In the genomic region with DNA sequence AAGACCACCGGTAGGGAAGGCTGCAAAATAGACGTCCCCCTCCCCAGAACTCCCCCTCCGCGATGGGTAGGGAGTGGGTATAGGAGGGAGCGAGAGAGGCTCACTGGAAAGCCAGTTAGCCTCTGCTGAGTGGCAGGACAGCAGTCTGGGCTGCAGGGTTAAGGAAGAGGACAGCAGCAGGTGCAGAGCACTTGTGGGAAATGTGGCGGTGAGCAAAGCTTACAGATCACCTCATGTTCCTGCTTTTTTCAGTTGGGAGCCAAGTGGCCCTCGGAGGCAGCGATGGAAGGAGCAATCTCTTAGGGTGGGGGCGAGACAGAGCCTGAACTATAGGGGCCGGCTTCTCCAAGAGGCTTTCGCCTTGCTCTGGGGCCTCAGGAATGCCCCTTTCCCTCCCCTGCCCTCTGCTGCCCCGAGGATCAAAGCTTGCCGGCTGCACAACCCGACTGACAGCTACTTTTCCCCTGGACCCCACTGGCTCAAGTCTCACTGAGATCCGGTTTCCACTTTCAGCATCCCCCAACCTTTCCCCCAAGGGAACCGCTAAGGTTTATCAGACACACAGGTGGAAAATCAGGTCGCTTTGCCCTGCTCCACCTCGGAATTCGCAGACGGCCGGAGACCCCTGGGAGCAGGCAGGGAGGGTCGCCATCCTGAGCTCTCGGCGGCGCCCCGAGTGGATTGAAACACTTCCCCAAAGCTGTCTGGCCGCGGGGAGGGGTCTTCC, we compare ENCODE assay signal across 9 mouse cellular contexts. TPM values are rescaled to one million over a fixed set of nuclear protein-coding genes. Genes with fewer than 3 reads are reported as not detected.
DNase-seq lines count a peak whose midpoint lies in the region; ATAC-seq and TF ChIP-seq lines count a peak whose summit lies in the region.
"Had no signal": no experiment of that assay in that cellular context is flagged by ENCODE, and none has a peak within 500 bp of the region (broad histone marks: within the 10 kb centered on the region; RNA-seq: fewer than 3 reads in every experiment).

No protein-coding gene starts in this region.

- H3K9ac ChIP-seq in heart, embryonic 13.5 days = peak overlapping the region; percentile 86
- peak overlapping the region; percentile 69 for H3K9ac ChIP-seq in limb, embryonic 12.5 days (replicated peaks)
- H3K9ac ChIP-seq in stomach, embryonic 15.5 days = peak overlapping the region; percentile 61; the same call in 1 of the 2 replicates

- peaks cover 41% of the 10 kb centered on the region for H3K27me3 ChIP-seq in heart, embryonic 13.5 days (replicated peaks)
- H3K27me3 ChIP-seq in E14TG2a.4 (ENCODE audit: insufficient read depth, low read length) = peaks cover 73% of the 10 kb centered on the region
- peaks cover 64% of the 10 kb centered on the region for H3K27me3 ChIP-seq in forebrain, embryonic 10.5 days (ENCODE audit: poor library complexity, severe bottlenecking)
- H3K27me3 ChIP-seq in limb, embryonic 12.5 days = peaks cover 56% of the 10 kb centered on the region
- peaks cover 17% of the 10 kb centered on the region; the same call in 1 of the 2 replicates for H3K27me3 ChIP-seq in stomach, embryonic 15.5 days (replicated peaks)

- H3K9me3 ChIP-seq in heart, embryonic 13.5 days = no peaks in the 10 kb centered on the region
- no peaks in the 10 kb centered on the region for H3K9me3 ChIP-seq in E14TG2a.4 (ENCODE audit: low read length)
- H3K9me3 ChIP-seq in forebrain, embryonic 10.5 days = no peaks in the 10 kb centered on the region
- H3K9me3 ChIP-seq in limb, embryonic 12.5 days = no peaks in the 10 kb centered on the region
- H3K9me3 ChIP-seq in stomach, embryonic 15.5 days = no peaks in the 10 kb centered on the region

- H3K4me2 ChIP-seq in heart, embryonic 13.5 days = peak overlapping the region; percentile 96
- peak overlapping the region; percentile 93 for H3K4me2 ChIP-seq in limb, embryonic 12.5 days
- peak overlapping the region; percentile 95 for H3K4me2 ChIP-seq in stomach, embryonic 15.5 days

- no peak for TF ChIP-seq CTCF in E14TG2a.4 (conservative IDR thresholded peaks at IDR 0.05; ENCODE audit: low read length)

- H3K4me3 ChIP-seq in heart, embryonic 13.5 days = peak overlapping the region; percentile 78
- peak overlapping the region; percentile 87 for H3K4me3 ChIP-seq in E14TG2a.4 (replicated peaks; ENCODE audit: low read length)
- peak overlapping the region; percentile 77 for H3K4me3 ChIP-seq in forebrain, embryonic 10.5 days
- H3K4me3 ChIP-seq in limb, embryonic 12.5 days (replicated peaks) = peak overlapping the region; percentile 69
- H3K4me3 ChIP-seq in stomach, embryonic 15.5 days (replicated peaks) = peak overlapping the region; percentile 70

- DNase-seq in heart, adult 9 months (ENCODE audit: low spot score in 2 of 2) = no peak
- peak; percentile 46 for DNase-seq in forebrain, embryonic 10.5 days (ENCODE audit: extremely low spot score, low spot score)
- no peak for DNase-seq in layer of hippocampus, adult 8-10 months (ENCODE audit: low spot score in 2 of 2)
- no peak for DNase-seq in testis, postnatal 14 days (ENCODE audit: low spot score)

- H3K27ac ChIP-seq in heart, embryonic 13.5 days (replicated peaks) = no peak overlapping the region
- peak overlapping the region; percentile 89 for H3K27ac ChIP-seq in forebrain, embryonic 10.5 days
- H3K27ac ChIP-seq in limb, embryonic 12.5 days = no peak overlapping the region
- peak overlapping the region; percentile 89 for H3K27ac ChIP-seq in stomach, embryonic 15.5 days
- H3K27ac ChIP-seq: macrophage had no signal

- no peak for ATAC-seq in heart, embryonic 13.5 days (ENCODE audit: extremely low read depth, insufficient number of reproducible peaks, low FRiP score, low TSS enrichment)
- 0 out of 2 replicates have a peak, but pooled peaks have one; percentile 26 for ATAC-seq in limb, embryonic 12.5 days (ENCODE audit: insufficient number of reproducible peaks, insufficient read depth, low FRiP score, low TSS enrichment, low read depth)
- no peak for ATAC-seq in stomach, embryonic 15.5 days (ENCODE audit: insufficient read depth, low FRiP score, low read depth)

- H3K4me1 ChIP-seq in heart, embryonic 13.5 days = peaks cover 31% of the 10 kb centered on the region
- H3K4me1 ChIP-seq in E14TG2a.4 (replicated peaks; ENCODE audit: low read depth, low read length) = peaks cover 21% of the 10 kb centered on the region
- peaks cover 59% of the 10 kb centered on the region for H3K4me1 ChIP-seq in forebrain, embryonic 10.5 days
- H3K4me1 ChIP-seq in limb, embryonic 12.5 days (replicated peaks) = peaks cover 29% of the 10 kb centered on the region
- H3K4me1 ChIP-seq in stomach, embryonic 15.5 days = peaks cover 25% of the 10 kb centered on the region

- 12% methylated on average over 28 of the region's 28 CpGs for WGBS in heart, embryonic 13.5 days
- 2% methylated on average over 28 of the region's 28 CpGs for WGBS in forebrain, embryonic 10.5 days
- 6% methylated on average over 28 of the region's 28 CpGs for WGBS in limb, embryonic 12.5 days
- WGBS in stomach, embryonic 15.5 days = 13% methylated on average over 28 of the region's 28 CpGs

- H3K36me3 ChIP-seq in heart, embryonic 13.5 days = no peaks in the 10 kb centered on the region
- H3K36me3 ChIP-seq in E14TG2a.4 (ENCODE audit: insufficient read depth, low read length) = no peaks in the 10 kb centered on the region
- H3K36me3 ChIP-seq in forebrain, embryonic 10.5 days (replicated peaks) = no peaks in the 10 kb centered on the region
- no peaks in the 10 kb centered on the region for H3K36me3 ChIP-seq in limb, embryonic 12.5 days
- no peaks in the 10 kb centered on the region for H3K36me3 ChIP-seq in stomach, embryonic 15.5 days

RNA-seq across cellular contexts. Expression of a gene that starts 27.6 kb away (rescaled TPM):
- 5.3 and 5.4 TPM in 2 replicates for polyA plus RNA-seq in heart, embryonic 13.5 days (2015; fragmentation: Nextera tagmentation; extraction: Ambion mirVana)
- polyA plus RNA-seq in forebrain, embryonic 10.5 days (2016; fragmentation: Nextera tagmentation; extraction: Ambion mirVana) = 2.1 and 2.9 TPM in 2 replicates
- 2.3 and 3.0 TPM in 2 replicates for polyA plus RNA-seq in limb, embryonic 12.5 days (2016; fragmentation: Nextera tagmentation; extraction: Ambion mirVana)
- 12.7 and 14.5 TPM in 2 replicates for polyA plus RNA-seq in stomach, embryonic 15.5 days (2015; fragmentation: Nextera tagmentation; extraction: Ambion mirVana)
- 1 to 10 TPM; 4.4 to 7.6 (median 5.4) TPM for total RNA-seq in layer of hippocampus, adult 8-10 months (2022)
- polyA plus RNA-seq: macrophage had no signal

RNA-seq across cellular contexts. Expression of a gene that starts 33.9 kb away (rescaled TPM):
- not detected in 2 replicates for polyA plus RNA-seq in heart, embryonic 13.5 days (2015; fragmentation: Nextera tagmentation; extraction: Ambion mirVana)
- polyA plus RNA-seq in forebrain, embryonic 10.5 days (2016; fragmentation: Nextera tagmentation; extraction: Ambion mirVana) = 0.23 and 0.62 TPM in 2 replicates
- polyA plus RNA-seq in limb, embryonic 12.5 days (2016; fragmentation: Nextera tagmentation; extraction: Ambion mirVana) = 0.23 and 0.70 TPM in 2 replicates
- polyA plus RNA-seq in stomach, embryonic 15.5 days (2015; fragmentation: Nextera tagmentation; extraction: Ambion mirVana) = 3.0 and 3.7 TPM in 2 replicates
- total RNA-seq in layer of hippocampus, adult 8-10 months (2022) = 1 to 10 TPM; 1.8 to 4.4 (median 2.4) TPM
- polyA plus RNA-seq: macrophage had no signal

Comparison
In these comparisons a context has a peak if more than half of its experiments do, and no peak if none do; other contexts are left out.
1. H3K27ac ChIP-seq: peak in forebrain, embryonic 10.5 days (single experiment) and stomach, embryonic 15.5 days (single experiment); none in heart, embryonic 13.5 days (single experiment) and limb, embryonic 12.5 days (single experiment).
2. Peak in every context shown above with its lines, with median percentiles within 50 percentile points of each other: H3K4me2 ChIP-seq, H3K4me3 ChIP-seq and H3K9ac ChIP-seq.